Mouse (Mus musculus) CH12.LX (cell line): ENCODE measurements around the gene Noa1. TPM values are rescaled to one million over a fixed set of nuclear protein-coding genes. Genes with fewer than 3 reads are reported as not detected.

Experiments used
- DNase-seq: peaks from one replicate; pipeline ENCODE4 v3.0.0-alpha.2; 2013; ENCODE audit errors: extremely low read depth
- H3K27ac ChIP-seq: 2 replicates; pipeline ENCODE4 v1.5.1; 2012; ENCODE audit warnings: low read depth, mild to moderate bottlenecking, control low read depth, moderate library complexity; ENCODE audit not compliant: insufficient read depth
- H3K27me3 ChIP-seq: replicated peaks from 2 replicates; pipeline ENCODE3; 2012; ENCODE audit warnings: inconsistent platforms
- H3K36me3 ChIP-seq, 2 experiments: replicated peaks in 1 of 2; 2 replicates each; pipeline versions ENCODE3 to v1.6.1; 2012; ENCODE audit warnings: inconsistent platforms in 1 of 2, low read length in 1 of 2, mild to moderate bottlenecking in 1 of 2, mixed read lengths in 1 of 2, moderate library complexity in 1 of 2; ENCODE audit not compliant: control insufficient read depth in 1 of 2, insufficient read depth in 1 of 2
- H3K4me1 ChIP-seq, 2 experiments: 2 replicates each; pipeline ENCODE4 v1.6.1; 2012; ENCODE audit warnings: inconsistent platforms in 1 of 2, moderate library complexity in 1 of 2; ENCODE audit not compliant: insufficient read depth in 2 of 2, control insufficient read depth in 1 of 2
- H3K4me2 ChIP-seq: 2 replicates; pipeline ENCODE4 v1.6.1; 2012; ENCODE audit warnings: low read depth, mild to moderate bottlenecking, control low read depth; ENCODE audit not compliant: poor library complexity, insufficient read depth, severe bottlenecking
- H3K4me3 ChIP-seq, 3 experiments: fragments of 150-350 bp in 1 of 3; sonication (generic) in 1 of 3; replicated peaks in 1 of 3; 2 replicates each; pipeline versions ENCODE3 to v1.5.1; 2011 to 2012; ENCODE audit warnings: low read depth in 2 of 3, low read length in 2 of 3, mild to moderate bottlenecking in 2 of 3, moderate library complexity in 2 of 3, control low read depth in 1 of 3, improper control_type of control experiment in 1 of 3, inconsistent platforms in 1 of 3, mixed read lengths in 1 of 3; ENCODE audit not compliant: poor library complexity in 1 of 3
- H3K79me2 ChIP-seq: replicated peaks from 2 replicates; pipeline ENCODE4 v1.6.1; 2012; ENCODE audit warnings: mild to moderate bottlenecking, moderate library complexity; ENCODE audit not compliant: control insufficient read depth, poor library complexity, insufficient read depth, severe bottlenecking; ENCODE audit errors: extremely low read depth
- H3K9ac ChIP-seq: 2 replicates; pipeline ENCODE4 v1.6.1; 2012; ENCODE audit warnings: low read depth, mild to moderate bottlenecking, control low read depth, moderate library complexity; ENCODE audit not compliant: insufficient read depth
- H3K9me3 ChIP-seq: replicated peaks from 2 replicates; pipeline ENCODE3; 2012; ENCODE audit warnings: low read length, inconsistent platforms, mixed read lengths
- BHLHE40 ChIP-seq: IDR thresholded peaks from 2 replicates; pipeline ENCODE4 v1.6.1; 2011; ENCODE audit warnings: mild to moderate bottlenecking, low read depth, low read length, improper control_type of control experiment
- CHD1 ChIP-seq: IDR thresholded peaks from 2 replicates; pipeline ENCODE4 v1.6.1; 2012; ENCODE audit warnings: low read depth, low read length, improper control_type of control experiment, inconsistent platforms
- ELF1 ChIP-seq: IDR thresholded peaks from 2 replicates; pipeline ENCODE4 v1.6.1; 2014; ENCODE audit warnings: low read depth, mild to moderate bottlenecking, inconsistent platforms, low read length, improper control_type of control experiment
- EP300 ChIP-seq: IDR thresholded peaks from 2 replicates; pipeline ENCODE4 v1.6.1; 2011; ENCODE audit warnings: low read length, improper control_type of control experiment
- ETS1 ChIP-seq: conservative IDR thresholded peaks from 2 replicates; pipeline ENCODE4 v1.6.1; 2012; ENCODE audit warnings: low read depth, mild to moderate bottlenecking, inconsistent platforms, low read length, improper control_type of control experiment, moderate library complexity
- GABPA ChIP-seq: IDR thresholded peaks from 2 replicates; pipeline ENCODE4 v1.6.1; 2012; ENCODE audit warnings: low read depth, low read length, improper control_type of control experiment, inconsistent platforms; ENCODE audit not compliant: insufficient replicate concordance
- HCFC1 ChIP-seq: IDR thresholded peaks from 2 replicates; pipeline ENCODE4 v1.6.1; 2012; ENCODE audit warnings: low read depth, mild to moderate bottlenecking, inconsistent platforms, low read length, improper control_type of control experiment
- JUN ChIP-seq: IDR thresholded peaks from 2 replicates; pipeline ENCODE4 v1.6.1; 2011; ENCODE audit warnings: low read depth, mild to moderate bottlenecking, low read length, improper control_type of control experiment, moderate library complexity; ENCODE audit not compliant: insufficient read depth
- JUND ChIP-seq: conservative IDR thresholded peaks from 2 replicates; pipeline ENCODE4 v1.6.1; 2011; ENCODE audit warnings: low read depth, low read length, improper control_type of control experiment
- KAT2A ChIP-seq: IDR thresholded peaks from 2 replicates; pipeline ENCODE4 v1.6.1; 2012; ENCODE audit warnings: low read length, improper control_type of control experiment, inconsistent platforms; ENCODE audit not compliant: insufficient replicate concordance
- MAFK ChIP-seq: IDR thresholded peaks from 2 replicates; pipeline ENCODE4 v1.6.1; 2011; ENCODE audit warnings: low read length, improper control_type of control experiment; ENCODE audit not compliant: insufficient replicate concordance
- MAX ChIP-seq: IDR thresholded peaks from 2 replicates; pipeline ENCODE4 v1.6.1; 2011; ENCODE audit warnings: low read length, improper control_type of control experiment
- MAZ ChIP-seq: IDR thresholded peaks from 2 replicates; pipeline ENCODE4 v1.6.1; 2012; ENCODE audit warnings: low read depth, mild to moderate bottlenecking, inconsistent platforms, low read length, improper control_type of control experiment, moderate library complexity
- MEF2A ChIP-seq: IDR thresholded peaks from 2 replicates; pipeline ENCODE4 v1.6.1; 2014; ENCODE audit warnings: low read depth, mild to moderate bottlenecking, inconsistent platforms, low read length, improper control_type of control experiment, borderline replicate concordance
- MYC ChIP-seq: IDR thresholded peaks from 2 replicates; pipeline ENCODE4 v1.6.1; 2011; ENCODE audit warnings: low read depth, mild to moderate bottlenecking, improper control_type of control experiment, low read length
- NELFE ChIP-seq: IDR thresholded peaks from 2 replicates; pipeline ENCODE4 v1.6.1; 2011; ENCODE audit warnings: low read depth, low read length, improper control_type of control experiment
- NRF1 ChIP-seq: IDR thresholded peaks from 2 replicates; pipeline ENCODE4 v1.6.1; 2014; ENCODE audit warnings: low read depth, mild to moderate bottlenecking, inconsistent platforms, low read length, improper control_type of control experiment, moderate library complexity
- PAX5 ChIP-seq: IDR thresholded peaks from 2 replicates; pipeline ENCODE4 v1.6.1; 2012; ENCODE audit warnings: low read length, inconsistent platforms, mixed read lengths
- POLR2A ChIP-seq: IDR thresholded peaks from 2 replicates; pipeline ENCODE4 v1.6.1; 2011; ENCODE audit warnings: low read depth, mild to moderate bottlenecking, improper control_type of control experiment, low read length
- POLR2AphosphoS2 ChIP-seq: IDR thresholded peaks from 2 replicates; pipeline ENCODE4 v1.6.1; 2011; ENCODE audit warnings: low read depth, low read length, improper control_type of control experiment
- RAD21 ChIP-seq: IDR thresholded peaks from 2 replicates; pipeline ENCODE4 v1.6.1; 2011; ENCODE audit warnings: low read depth, mild to moderate bottlenecking, low read length, improper control_type of control experiment, moderate library complexity
- RCOR1 ChIP-seq: conservative IDR thresholded peaks from 2 replicates; pipeline ENCODE4 v1.6.1; 2012; ENCODE audit warnings: low read depth, mild to moderate bottlenecking, inconsistent platforms, low read length, improper control_type of control experiment
- SIN3A ChIP-seq: IDR thresholded peaks from 2 replicates; pipeline ENCODE4 v1.6.1; 2012; ENCODE audit warnings: low read length, improper control_type of control experiment, inconsistent platforms
- SMC3 ChIP-seq: IDR thresholded peaks from 2 replicates; pipeline ENCODE4 v1.6.1; 2011; ENCODE audit warnings: low read depth, low read length, improper control_type of control experiment
- TBP ChIP-seq: conservative IDR thresholded peaks from 2 replicates; pipeline ENCODE4 v1.6.1; 2011; ENCODE audit warnings: low read depth, low read length, improper control_type of control experiment
- UBTF ChIP-seq: IDR thresholded peaks from 2 replicates; pipeline ENCODE4 v1.6.1; 2012; ENCODE audit warnings: low read depth, mild to moderate bottlenecking, inconsistent platforms, low read length, improper control_type of control experiment, moderate library complexity
- USF1 ChIP-seq: IDR thresholded peaks from 2 replicates; pipeline ENCODE4 v1.6.1; 2014; ENCODE audit warnings: low read depth, mild to moderate bottlenecking, inconsistent platforms, low read length, improper control_type of control experiment
- USF2 ChIP-seq: conservative IDR thresholded peaks from 2 replicates; pipeline ENCODE4 v1.6.1; 2011; ENCODE audit warnings: low read depth, low read length, improper control_type of control experiment
- ZKSCAN1 ChIP-seq: IDR thresholded peaks from 2 replicates; pipeline ENCODE4 v1.6.1; 2012; ENCODE audit warnings: low read depth, inconsistent platforms, low read length, improper control_type of control experiment, borderline replicate concordance
- ZMIZ1 ChIP-seq: IDR thresholded peaks from 2 replicates; pipeline ENCODE4 v1.6.1; 2012; ENCODE audit warnings: low read depth, mild to moderate bottlenecking, inconsistent platforms, low read length, improper control_type of control experiment
- dilution Hi-C: fragments of 300-500 bp; cut with MboI; formaldehyde crosslinking; loops from 2 replicates; pipeline ENCODE4 v1.14.3; 2020; ENCODE audit warnings: low sequenced_read_pairs; ENCODE audit not compliant: extremely low pct_unique_long_range_greater_than_20kb, extremely low pct_ligation_motif_present
- in situ Hi-C: fragments of 300-500 bp; cut with MboI; formaldehyde crosslinking; loops from 3 replicates; pipeline ENCODE4 v1.14.3; 2019; ENCODE audit warnings: low sequenced_read_pairs, low pct_ligation_motif_present, low pct_unique_long_range_greater_than_20kb, mixed read lengths
- polyA plus RNA-seq: library from polyadenylated mRNA; unstranded; fragments of >175 nt; gene quantifications from 2 replicates; pipeline ENCODE4 v1.2.1, GENCODE M21; 2012; ENCODE audit warnings: low read depth; ENCODE audit not compliant: insufficient read length
- total RNA-seq, 2 experiments: library from RNA; depleted of rRNA; stranded (reverse); fragments of 300-350 nt in 1 of 2; fragments of >200 nt in 1 of 2; gene quantifications; 2 replicates each; pipeline ENCODE4 v1.2.3; 2012 to 2014

Gene Noa1
- total and polyA plus RNA-seq, 3 experiments, result 33.0 to 60.7 (median 45.7) TPM

DNA sequence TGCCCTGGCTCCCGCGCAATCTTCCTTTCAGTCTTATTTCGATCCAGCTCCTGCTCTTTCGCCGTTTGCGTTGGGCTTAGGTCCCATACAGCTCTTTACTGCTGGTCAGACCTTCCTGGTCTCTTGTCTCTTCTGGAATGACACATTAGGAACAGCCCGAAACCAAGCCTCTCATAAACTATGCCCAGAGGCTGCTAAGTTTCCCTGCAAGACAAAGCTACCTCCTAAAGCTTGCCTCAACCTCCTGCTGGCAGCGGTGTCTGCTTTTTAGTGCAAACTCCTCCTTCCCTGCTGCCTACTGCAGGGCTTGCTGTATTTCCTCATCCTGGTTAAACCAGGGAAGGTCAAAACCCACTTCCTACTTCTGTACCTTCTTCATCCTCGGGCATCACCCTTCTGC lies 59.8 kb downstream of the Noa1 start:
- H3K9me3 ChIP-seq, result no peaks in the 10 kb centered on the region
- no peak for DNase-seq
- H3K79me2 ChIP-seq, result no peaks in the 10 kb centered on the region
- H3K4me3 ChIP-seq, result no peak overlapping the region
- no peak overlapping the region for H3K4me2 ChIP-seq
- dilution Hi-C loops, result no loop called here
- no peak overlapping the region for H3K9ac ChIP-seq
- peaks cover 8 to 55% of the 10 kb centered on the region in 2 experiments for H3K4me1 ChIP-seq
- TF ChIP-seq JUN (no peak), BHLHE40 (no peak), UBTF (no peak), POLR2AphosphoS2 (no peak), ELF1 (no peak), USF2 (no peak), USF1 (no peak), POLR2A (no peak), SIN3A (no peak), MAX (no peak)
- TF ChIP-seq, all 38 proteins: peak for 0
- no peak overlapping the region for H3K27ac ChIP-seq
- in situ Hi-C loops, result loop anchor here (5.0 kb wide), 1 partner anchor 52 kb away; no protein-coding TSS in a partner anchor
- H3K27me3 ChIP-seq, result no peaks in the 10 kb centered on the region
- H3K36me3 ChIP-seq, result no peaks in the 10 kb centered on the region

DNA sequence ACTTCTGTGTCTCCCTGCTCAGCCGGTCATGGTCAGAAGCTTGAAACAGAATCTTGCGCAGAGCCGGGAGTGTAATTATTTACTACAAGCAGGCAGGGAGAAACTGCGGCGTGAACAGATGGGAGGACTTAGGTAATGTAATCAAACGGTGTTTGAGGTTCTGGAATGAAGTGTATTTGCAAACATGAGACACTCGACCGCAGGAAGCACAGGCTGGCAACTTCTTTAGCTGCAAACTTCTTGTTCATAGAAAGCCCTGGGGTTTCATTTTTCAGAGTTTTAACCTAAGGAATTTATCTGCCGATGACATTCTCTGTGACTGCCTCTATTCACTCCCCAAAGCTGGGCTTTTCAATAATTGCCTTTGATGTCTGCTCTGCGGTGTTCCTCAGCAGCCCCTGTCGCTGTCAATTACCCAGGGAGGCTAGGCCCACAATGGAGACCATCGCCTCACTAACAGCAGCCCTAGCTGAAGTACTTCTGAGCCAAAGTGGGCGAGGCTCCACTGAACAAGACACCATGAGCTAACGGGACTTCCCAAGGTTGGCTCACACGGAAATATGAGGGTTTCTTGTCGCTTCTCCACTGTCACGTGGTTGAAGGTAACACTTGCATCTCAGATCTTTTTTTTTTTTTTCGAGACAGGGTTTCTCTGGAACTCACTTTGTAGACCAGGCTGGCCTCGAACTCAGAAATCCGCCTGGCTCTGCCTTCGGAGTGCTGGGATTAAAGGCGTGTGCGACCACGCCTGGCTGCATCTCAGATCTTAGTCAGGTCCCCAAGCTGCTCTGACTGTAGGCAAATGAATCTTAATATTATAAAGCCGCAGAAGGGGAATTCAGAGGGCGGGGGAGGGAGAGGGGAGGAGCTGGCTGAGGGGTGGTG lies 63.9 kb downstream of the Noa1 start:
- peaks cover 3 to 44% of the 10 kb centered on the region in 2 experiments; a peak in 2 of 4 replicates for H3K4me1 ChIP-seq
- peak overlapping the region; percentile 61 for H3K9ac ChIP-seq
- peak overlapping the region; percentile 99 for H3K4me2 ChIP-seq
- in situ Hi-C loops (no loop called here), dilution Hi-C loops (no loop called here)
- H3K36me3 ChIP-seq, result no peaks in the 10 kb centered on the region
- H3K79me2 ChIP-seq, result no peaks in the 10 kb centered on the region
- DNase-seq, result peak; percentile 85
- peak overlapping the region in 2 of 3 experiments; percentile 21 to 39 for H3K4me3 ChIP-seq
- H3K27me3 ChIP-seq, result no peaks in the 10 kb centered on the region
- H3K27ac ChIP-seq, result peak overlapping the region; percentile 63
- H3K9me3 ChIP-seq, result no peaks in the 10 kb centered on the region
- peak; percentile 61 for TF ChIP-seq SIN3A
- TF ChIP-seq JUN, result no peak
- no peak for TF ChIP-seq KAT2A
- TF ChIP-seq NELFE, result peak; percentile 10; the same call in 1 of the 2 replicates
- peak; percentile 92 for TF ChIP-seq MAX
- TF ChIP-seq POLR2AphosphoS2, result no peak
- TF ChIP-seq JUND, result no peak
- peak; percentile 80 for TF ChIP-seq USF1
- no peak for TF ChIP-seq ZKSCAN1
- peak; percentile 50; the same call in 1 of the 2 replicates for TF ChIP-seq EP300
- TF ChIP-seq CHD1, result no peak
- peak; percentile 65; the same call in 1 of the 2 replicates for TF ChIP-seq MYC
- no peak; the same call in 1 of the 2 replicates for TF ChIP-seq RCOR1
- TF ChIP-seq RAD21, result no peak
- TF ChIP-seq MAFK, result no peak
- TF ChIP-seq MEF2A, result 0 out of 2 replicates have a peak, but pooled peaks have one; percentile 14
- TF ChIP-seq MAZ, result peak; percentile 95
- TF ChIP-seq BHLHE40, result peak; percentile 82
- no peak for TF ChIP-seq SMC3
- TF ChIP-seq ETS1, result peak; percentile 76
- TF ChIP-seq NRF1, result no peak
- TF ChIP-seq TBP, result peak; percentile 56; the same call in 1 of the 2 replicates
- TF ChIP-seq HCFC1, result no peak; the same call in 1 of the 2 replicates
- TF ChIP-seq PAX5, result no peak
- no peak for TF ChIP-seq GABPA
- no peak for TF ChIP-seq ZMIZ1
